Mouse (Mus musculus) small intestine, adult 2 months (tissue): Measurements from ENCODE around the gene Fam76b. TPM values are rescaled to one million over a fixed set of nuclear protein-coding genes. Genes with fewer than 3 reads are reported as not detected.

Source experiments
- H3K27ac ChIP-seq: fragments of 200-500 bp; 2 replicates; pipeline ENCODE4 v1.5.1; 2012; ENCODE audit warnings: low read depth, low read length, control low read depth, inconsistent platforms; ENCODE audit not compliant: insufficient read depth
- H3K27me3 ChIP-seq: fragments of 200-500 bp; 2 replicates; pipeline ENCODE4 v1.6.1; 2012; ENCODE audit warnings: mild to moderate bottlenecking, moderate library complexity, low read length, inconsistent platforms; ENCODE audit not compliant: control insufficient read depth, insufficient read depth
- H3K36me3 ChIP-seq: fragments of 200-500 bp; 2 replicates; pipeline ENCODE4 v1.6.1; 2012; ENCODE audit warnings: mild to moderate bottlenecking, low read length, control low read depth, inconsistent platforms; ENCODE audit not compliant: control insufficient read depth, insufficient read depth
- H3K4me1 ChIP-seq: fragments of 200-500 bp; 2 replicates; pipeline ENCODE4 v1.6.1; 2012; ENCODE audit warnings: low read length, inconsistent platforms, mixed read lengths; ENCODE audit not compliant: control insufficient read depth, insufficient read depth, insufficient read length
- H3K4me3 ChIP-seq: fragments of 200-500 bp; 2 replicates; pipeline ENCODE4 v1.5.1; 2012; ENCODE audit warnings: low read depth, mild to moderate bottlenecking, control low read depth, inconsistent platforms, low read length, moderate library complexity
- CTCF ChIP-seq: fragments of 200-500 bp; IDR thresholded peaks from 2 replicates; pipeline ENCODE4 v1.5.1; 2012; ENCODE audit warnings: low read depth, mild to moderate bottlenecking, control low read depth, inconsistent platforms, low read length, moderate library complexity, mixed read lengths; ENCODE audit not compliant: insufficient replicate concordance, insufficient read length; ENCODE audit errors: extremely low read depth
- POLR2A ChIP-seq: fragments of 200-500 bp; IDR thresholded peaks from 2 replicates; pipeline ENCODE4 v1.6.1; 2012; ENCODE audit warnings: low read depth, mild to moderate bottlenecking, control low read depth, inconsistent platforms, low read length, moderate library complexity
- WGBS: fragments of 180-500 bp; shearing (Covaris S2); methylation state at CpG from one replicate; pipeline ENCODE4 v1.1.7; 2018; 5-methylcytosine and 5-hydroxymethylcytosine counted together
- polyA plus RNA-seq: library from polyadenylated mRNA; depleted of rRNA; stranded (reverse); fragments of >200 nt; gene quantifications from 2 replicates; pipeline ENCODE4 v1.2.3, GENCODE M21; 2012; rRNA removed

Fam76b gene
- polyA plus RNA-seq, 1 experiment: 7.4 TPM

DNA sequence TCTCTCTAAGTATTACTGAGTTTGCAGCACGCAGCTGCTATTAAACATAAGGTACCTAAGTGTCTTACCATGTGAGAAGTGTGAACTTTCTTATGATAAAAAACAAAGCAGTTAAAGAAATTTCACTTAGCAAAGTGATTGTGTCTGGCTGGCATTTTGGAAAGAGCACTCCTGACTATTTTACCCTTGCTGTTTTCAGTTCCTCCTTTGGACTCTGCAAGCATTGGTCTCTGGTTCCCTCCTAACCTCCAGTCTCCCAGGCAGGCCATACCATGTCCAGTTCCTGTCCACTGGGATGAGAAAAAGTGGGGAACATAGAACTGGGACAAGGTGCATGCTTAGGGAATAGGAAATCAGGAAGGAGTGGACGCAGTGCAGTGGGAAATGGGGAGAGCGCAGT is 74.5 kb downstream of the Fam76b start:
- Histone ChIP-seq H3K4me3 (no peak overlapping the region), H3K27me3 (no peaks in the 10 kb centered on the region), H3K36me3 (no peaks in the 10 kb centered on the region), H3K27ac (no peak overlapping the region), H3K4me1 (no peaks in the 10 kb centered on the region)
- TF ChIP-seq POLR2A (no peak), CTCF (no peak)
- 93% methylated on average over 3 of the region's 3 CpGs for whole genome bisulfite sequencing

DNA sequence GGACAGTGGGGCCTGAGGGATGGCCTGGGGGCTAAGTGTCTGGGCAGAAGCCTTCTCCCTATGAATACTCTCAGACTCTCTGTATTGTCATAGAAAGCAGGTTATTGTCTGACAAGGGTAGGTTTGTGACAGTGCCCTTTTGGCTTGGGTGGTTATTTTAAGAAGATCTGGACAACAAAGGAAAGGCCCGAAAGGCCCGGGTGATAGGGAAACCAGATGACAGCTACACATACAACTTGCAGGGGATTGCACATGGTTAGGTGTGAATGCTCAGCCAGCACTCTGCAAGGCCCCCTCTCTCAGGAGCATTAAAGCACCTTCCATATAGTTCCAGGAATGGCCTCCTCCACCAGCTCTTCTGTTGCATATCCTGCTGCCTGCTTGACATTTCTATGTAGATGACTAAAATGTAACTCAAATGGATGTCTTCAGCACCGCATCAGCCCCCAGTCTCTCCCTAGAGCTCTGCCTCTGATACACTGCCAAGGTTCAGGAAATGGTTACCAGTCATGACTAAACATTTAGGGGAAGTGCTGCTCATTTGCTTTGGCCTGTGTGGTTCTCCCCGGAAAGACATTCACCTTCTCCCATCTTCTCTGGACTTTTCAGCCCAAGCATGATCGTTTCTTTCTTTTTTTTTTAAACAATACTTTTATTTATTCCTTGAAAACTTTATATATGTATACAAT is 76.7 kb downstream of the Fam76b start:
- 85% methylated on average over 5 of the region's 5 CpGs for WGBS
- TF ChIP-seq CTCF: no peak
- no peak for TF ChIP-seq POLR2A
- H3K27me3 ChIP-seq: no peaks in the 10 kb centered on the region

More for the DNA sequence above, 76.7 kb downstream of the Fam76b start:
- no peaks in the 10 kb centered on the region for H3K4me1 ChIP-seq
- H3K36me3 ChIP-seq: no peaks in the 10 kb centered on the region
- H3K27ac ChIP-seq: no peak overlapping the region
- no peak overlapping the region for H3K4me3 ChIP-seq

Other genes starting within 250 kb of the Fam76b start
- 7.5 and 26.6 TPM in 2 replicates for gene Mtmr2, start 79.3 kb upstream of the Fam76b start, polyA plus RNA-seq
- gene Cep57, start 609 bp upstream of the Fam76b start, polyA plus RNA-seq: 1.6 and 3.3 TPM in 2 replicates